Mouse (Mus musculus) embryonic facial prominence, embryonic 14.5 days (tissue): ENCODE results near the gene Med12l. TPM values are rescaled to one million over a fixed set of nuclear protein-coding genes. Genes with fewer than 3 reads are reported as not detected.

Experiments used
- ATAC-seq: fragments of 200-750 bp; cut with Nextera tagmentation; 2 replicates; pipeline ENCODE4 v1.8.0; 2017; ENCODE audit warnings: low read depth, moderate number of reproducible peaks, moderate TSS enrichment
- DNase-seq: peaks from one replicate; pipeline ENCODE4 v3.0.0-alpha.2; 2015; ENCODE audit warnings: low spot score
- H3K27ac ChIP-seq: fragments of 300-500 bp; sonication (generic); replicated peaks from 2 replicates; pipeline ENCODE4 v1.5.1; 2014; ENCODE audit warnings: low read depth, mild to moderate bottlenecking, low read length, moderate library complexity
- H3K27me3 ChIP-seq: fragments of 300-500 bp; sonication (generic); replicated peaks from 2 replicates; pipeline ENCODE4 v1.6.1; 2014; ENCODE audit warnings: low read length; ENCODE audit not compliant: control insufficient read depth, insufficient read depth
- H3K36me3 ChIP-seq: fragments of 300-500 bp; sonication (generic); 2 replicates; pipeline ENCODE4 v1.6.1; 2014; ENCODE audit warnings: low read length, mixed read lengths; ENCODE audit not compliant: control insufficient read depth, insufficient read depth
- H3K4me1 ChIP-seq: fragments of 300-500 bp; sonication (generic); 2 replicates; pipeline ENCODE4 v1.6.1; 2014; ENCODE audit warnings: antibody characterized with exemption, low read length; ENCODE audit not compliant: control insufficient read depth, insufficient read depth
- H3K4me2 ChIP-seq: fragments of 300-500 bp; sonication (generic); 2 replicates; pipeline ENCODE4 v1.6.1; 2014; ENCODE audit warnings: low read depth, mild to moderate bottlenecking, low read length, moderate library complexity, mixed read lengths
- H3K4me3 ChIP-seq: fragments of 300-500 bp; sonication (generic); 2 replicates; pipeline ENCODE4 v1.5.1; 2014; ENCODE audit warnings: low read depth, mild to moderate bottlenecking, low read length
- H3K9ac ChIP-seq: fragments of 300-500 bp; sonication (generic); 2 replicates; pipeline ENCODE4 v1.6.1; 2014; ENCODE audit warnings: low read depth, mild to moderate bottlenecking, low read length, moderate library complexity, mixed read lengths
- H3K9me3 ChIP-seq: fragments of 300-500 bp; sonication (generic); 2 replicates; pipeline ENCODE4 v1.6.1; 2016; ENCODE audit warnings: low read length; ENCODE audit not compliant: control insufficient read depth
- WGBS: fragments of 180-500 bp; shearing (Covaris S2); extraction: QIAGEN DNeasy Blood & Tissue Kit; methylation state at CpG from one replicate; pipeline ENCODE4 v1.1.7; 2014; 5-methylcytosine and 5-hydroxymethylcytosine counted together
- polyA plus RNA-seq: library from polyadenylated mRNA; unstranded; fragments of >200 nt; fragmentation: Nextera tagmentation; extraction: Ambion mirVana; gene quantifications from 2 replicates; pipeline ENCODE4 v1.2.1, GENCODE M21; 2014

Med12l gene
- polyA plus RNA-seq, 1 experiment from 2014 or later, result 3.3 TPM

- Histone ChIP-seq H3K36me3 (no peaks in the 10 kb centered on the region), H3K4me1 (peaks cover 9% of the 10 kb centered on the region), H3K4me2 (no peak overlapping the region), H3K9me3 (no peaks in the 10 kb centered on the region), H3K9ac (no peak overlapping the region), H3K27ac (no peak overlapping the region), H3K27me3 (no peaks in the 10 kb centered on the region), H3K4me3 (no peak overlapping the region)
- ATAC-seq (no peak), DNase-seq (no peak)
These were observed 219.8 kb downstream of the Med12l start for GRCm38 (mm10) chr3:59225411-59225810.

- ATAC-seq (no peak), DNase-seq (no peak)
- 97% methylated on average over 9 of the region's 9 CpGs for WGBS
- Histone ChIP-seq H3K4me2 (no peak overlapping the region), H3K9ac (no peak overlapping the region), H3K27ac (no peak overlapping the region), H3K9me3 (no peaks in the 10 kb centered on the region), H3K4me1 (peaks cover 9% of the 10 kb centered on the region), H3K27me3 (no peaks in the 10 kb centered on the region), H3K4me3 (no peak overlapping the region), H3K36me3 (no peaks in the 10 kb centered on the region)
These were observed 222.1 kb downstream of the Med12l start for GRCm38 (mm10) chr3:59227696-59228095.

GRCm38 (mm10) chr3:59228730-59229551 is 223.3 kb downstream of the Med12l start:
- Histone ChIP-seq H3K36me3 (no peaks in the 10 kb centered on the region), H3K9me3 (no peaks in the 10 kb centered on the region), H3K4me2 (no peak overlapping the region), H3K9ac (no peak overlapping the region), H3K27me3 (no peaks in the 10 kb centered on the region), H3K27ac (peak overlapping the region; percentile 58), H3K4me3 (no peak overlapping the region), H3K4me1 (peaks cover 9% of the 10 kb centered on the region)
- ATAC-seq, result peak; percentile 30; the same call in 1 of the 2 replicates
- 44% methylated on average over 10 of the region's 10 CpGs for WGBS
- peak; percentile 71 for DNase-seq

- Histone ChIP-seq H3K4me1 (peaks cover 9% of the 10 kb centered on the region), H3K4me3 (no peak overlapping the region), H3K9ac (no peak overlapping the region), H3K36me3 (no peaks in the 10 kb centered on the region), H3K27ac (no peak overlapping the region), H3K4me2 (no peak overlapping the region), H3K27me3 (no peaks in the 10 kb centered on the region), H3K9me3 (no peaks in the 10 kb centered on the region)
- WGBS, result 42% methylated on average over 3 of the region's 3 CpGs
- ATAC-seq (no peak), DNase-seq (peak; percentile 73)
These were observed 225.3 kb downstream of the Med12l start for GRCm38 (mm10) chr3:59230912-59231311.

- H3K9ac ChIP-seq, result no peak overlapping the region
- no peak for DNase-seq
- H3K9me3 ChIP-seq, result no peaks in the 10 kb centered on the region
- H3K4me3 ChIP-seq, result no peak overlapping the region
- 64% methylated on average over 5 of the region's 5 CpGs for WGBS
- no peaks in the 10 kb centered on the region for H3K4me1 ChIP-seq
- no peak for ATAC-seq
- H3K36me3 ChIP-seq, result no peaks in the 10 kb centered on the region
- H3K27ac ChIP-seq, result no peak overlapping the region
- no peak overlapping the region for H3K4me2 ChIP-seq
- H3K27me3 ChIP-seq, result no peaks in the 10 kb centered on the region
These were observed 229.3 kb downstream of the Med12l start for GRCm38 (mm10) chr3:59234878-59235277.

GRCm38 (mm10) chr3:59243384-59243783 is 237.8 kb downstream of the Med12l start:
- Histone ChIP-seq H3K36me3 (no peaks in the 10 kb centered on the region), H3K27me3 (no peaks in the 10 kb centered on the region), H3K4me2 (no peak overlapping the region), H3K27ac (no peak overlapping the region), H3K9me3 (no peaks in the 10 kb centered on the region), H3K9ac (no peak overlapping the region), H3K4me1 (no peaks in the 10 kb centered on the region), H3K4me3 (no peak overlapping the region)
- no peak for ATAC-seq
- WGBS, result 52% methylated on average over 6 of the region's 6 CpGs
- DNase-seq, result peak; percentile 26

- H3K36me3 ChIP-seq, result no peaks in the 10 kb centered on the region
- no peak overlapping the region for H3K9ac ChIP-seq
- 76% methylated on average over 6 of the region's 6 CpGs for WGBS
- no peak overlapping the region for H3K27ac ChIP-seq
- H3K4me3 ChIP-seq, result no peak overlapping the region
- H3K4me1 ChIP-seq, result no peaks in the 10 kb centered on the region
- H3K9me3 ChIP-seq, result no peaks in the 10 kb centered on the region
- no peak overlapping the region for H3K4me2 ChIP-seq
- H3K27me3 ChIP-seq, result no peaks in the 10 kb centered on the region
- DNase-seq (no peak), ATAC-seq (no peak)
These were observed 242.4 kb downstream of the Med12l start for GRCm38 (mm10) chr3:59248031-59248430.

- H3K27ac ChIP-seq, result no peak overlapping the region
- DNase-seq (no peak), ATAC-seq (no peak)
- no peak overlapping the region for H3K9ac ChIP-seq
- H3K27me3 ChIP-seq, result no peaks in the 10 kb centered on the region
- 97% methylated on average over 1 of the region's 1 CpGs for WGBS
- H3K4me1 ChIP-seq, result no peaks in the 10 kb centered on the region
- no peaks in the 10 kb centered on the region for H3K36me3 ChIP-seq
- H3K4me3 ChIP-seq, result no peak overlapping the region
- H3K4me2 ChIP-seq, result no peak overlapping the region
- H3K9me3 ChIP-seq, result no peaks in the 10 kb centered on the region
These were observed 244.8 kb downstream of the Med12l start for GRCm38 (mm10) chr3:59250454-59250853.
